Mouse (Mus musculus): ENCODE measurements around the gene Serf1. TPM values are rescaled to one million over a fixed set of nuclear protein-coding genes. Genes with fewer than 3 reads are reported as not detected.
"Not testable (repeated sequence)": the region's sequence is repeated elsewhere in the genome, so short reads cannot be mapped to it uniquely, and the experiment has no call there.

Serf1 gene
- polyA plus RNA-seq, 1 experiment from 2014 or later, result 369 TPM

GRCm38 (mm10) chr13:100141646-100142314 lies 34.0 kb downstream of the Serf1 start:
- Histone ChIP-seq H3K9ac (no peak overlapping the region), H3K4me1 (no peaks in the 10 kb centered on the region), H3K36me3 (peaks cover 21% of the 10 kb centered on the region), H3K4me3 (no peak overlapping the region), H3K27ac (no peak overlapping the region), H3K9me3 (no peaks in the 10 kb centered on the region), H3K4me2 (replicated peaks) (no peak overlapping the region), H3K27me3 (replicated peaks) (no peaks in the 10 kb centered on the region)
- ATAC-seq (ENCODE audit: low FRiP score, low read depth), result no peak
- 84% methylated on average over 8 of the region's 8 CpGs for WGBS

DNA sequence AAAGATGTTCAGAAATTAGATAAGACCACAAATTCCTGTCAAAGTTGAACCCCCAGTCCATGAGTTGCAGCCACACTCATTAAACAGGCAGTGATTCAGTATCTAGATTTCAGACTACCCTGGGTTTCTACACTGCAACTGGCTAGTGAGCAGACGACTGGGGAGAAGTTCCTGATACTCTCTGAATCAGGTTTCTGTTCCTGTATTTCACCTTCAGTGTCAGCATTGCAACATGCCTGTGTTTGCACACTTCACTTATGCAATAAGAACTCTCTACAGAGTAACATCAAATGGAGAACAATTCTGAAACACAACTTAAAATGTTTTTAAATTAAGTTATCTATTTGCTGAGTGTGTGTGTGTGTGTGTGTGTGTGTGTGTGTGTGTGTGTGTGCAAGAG lies 44.8 kb downstream of the Serf1 start:
- Histone ChIP-seq H3K27me3 (replicated peaks) (no peaks in the 10 kb centered on the region), H3K9ac (no peak overlapping the region), H3K36me3 (no peaks in the 10 kb centered on the region), H3K4me3 (no peak overlapping the region), H3K27ac (no peak overlapping the region), H3K9me3 (no peaks in the 10 kb centered on the region), H3K4me2 (replicated peaks) (no peak overlapping the region), H3K4me1 (no peaks in the 10 kb centered on the region)
- ATAC-seq (ENCODE audit: low FRiP score, low read depth), result no peak
- 76% methylated on average over 1 of the region's 1 CpGs for WGBS

- 92% methylated on average over 3 of the region's 3 CpGs for WGBS
- no peak overlapping the region for H3K4me2 ChIP-seq (replicated peaks)
- H3K9ac ChIP-seq, result no peak overlapping the region
- H3K36me3 ChIP-seq, result no peaks in the 10 kb centered on the region
- no peak for ATAC-seq (ENCODE audit: low FRiP score, low read depth)
- H3K27me3 ChIP-seq (replicated peaks), result no peaks in the 10 kb centered on the region
- H3K9me3 ChIP-seq, result no peaks in the 10 kb centered on the region
- no peak overlapping the region for H3K4me3 ChIP-seq
- H3K4me1 ChIP-seq, result no peaks in the 10 kb centered on the region
- no peak overlapping the region for H3K27ac ChIP-seq
These were observed 48.8 kb downstream of the Serf1 start for GRCm38 (mm10) chr13:100156624-100157023.

GRCm38 (mm10) chr13:100161171-100161870 lies 53.5 kb downstream of the Serf1 start:
- not testable (repeated sequence) for H3K9ac ChIP-seq; H3K4me3 ChIP-seq; H3K36me3 ChIP-seq; H3K4me1 ChIP-seq; ATAC-seq (ENCODE audit: low FRiP score, low read depth); H3K27me3 ChIP-seq (replicated peaks); H3K27ac ChIP-seq; H3K4me2 ChIP-seq (replicated peaks); H3K9me3 ChIP-seq
- 88% methylated on average over 11 of the region's 11 CpGs for WGBS

GRCm38 (mm10) chr13:100162467-100162866 lies 54.7 kb downstream of the Serf1 start:
- H3K27me3 ChIP-seq (replicated peaks); H3K36me3 ChIP-seq; H3K4me2 ChIP-seq (replicated peaks); H3K9ac ChIP-seq; H3K9me3 ChIP-seq; H3K4me3 ChIP-seq; ATAC-seq (ENCODE audit: low FRiP score, low read depth); H3K4me1 ChIP-seq; H3K27ac ChIP-seq: not testable (repeated sequence)

Other genes with a start within 250 kb of the Serf1 start
- gene Cartpt, start 206.9 kb upstream of the Serf1 start, polyA plus RNA-seq (2016; fragmentation: Nextera tagmentation; extraction: Ambion mirVana), result 31.3 and 33.4 TPM in 2 replicates
- 33.7 and 35.3 TPM in 2 replicates for gene Mccc2, start 92.4 kb upstream of the Serf1 start, polyA plus RNA-seq (2016; fragmentation: Nextera tagmentation; extraction: Ambion mirVana)
- gene Bdp1, start 3.9 kb upstream of the Serf1 start, polyA plus RNA-seq (2016; fragmentation: Nextera tagmentation; extraction: Ambion mirVana), result 27.8 and 32.8 TPM in 2 replicates
- gene Smn1, start 16.8 kb downstream of the Serf1 start, polyA plus RNA-seq (2016; fragmentation: Nextera tagmentation; extraction: Ambion mirVana), result 57.4 and 60.1 TPM in 2 replicates
- gene Naip2, start 94.1 kb downstream of the Serf1 start, polyA plus RNA-seq (2016; fragmentation: Nextera tagmentation; extraction: Ambion mirVana), result 0.23 and 0.36 TPM in 2 replicates
- 0.08 and 0.13 TPM in 2 replicates for gene Naip5, start 138.3 kb downstream of the Serf1 start, polyA plus RNA-seq (2016; fragmentation: Nextera tagmentation; extraction: Ambion mirVana)
- 0.04 and 0.10 TPM in 2 replicates for gene Naip6, start 209.7 kb downstream of the Serf1 start, polyA plus RNA-seq (2016; fragmentation: Nextera tagmentation; extraction: Ambion mirVana)